8 mouse cellular contexts compared by ENCODE assay signal in the genomic region with DNA sequence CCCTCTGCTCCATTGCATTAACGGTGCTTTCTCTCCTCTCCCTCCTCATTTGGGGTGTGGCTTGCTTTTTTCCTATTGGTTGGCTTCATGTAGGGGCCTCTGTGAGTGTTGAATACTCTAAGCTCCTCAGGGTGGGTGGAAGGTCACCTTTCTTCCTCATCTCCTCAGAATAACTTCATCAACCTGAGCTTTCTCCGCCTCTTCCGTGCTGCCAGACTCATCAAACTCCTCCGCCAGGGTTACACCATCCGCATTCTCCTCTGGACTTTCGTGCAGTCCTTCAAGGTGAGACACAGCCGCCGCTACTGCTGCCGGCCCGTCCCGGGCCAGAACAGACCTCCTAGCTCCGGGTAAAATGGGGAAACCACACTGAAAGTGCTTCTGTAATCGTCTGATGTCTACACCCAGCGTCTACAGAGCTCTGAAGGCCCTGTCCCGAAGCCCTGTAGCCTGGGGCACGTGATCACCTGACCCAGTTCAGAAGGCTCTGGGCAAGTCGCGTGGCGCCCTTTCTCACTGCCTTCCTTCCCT.
DNase-seq lines count a peak whose midpoint lies in the region; ATAC-seq lines count a peak whose summit lies in the region.

No protein-coding gene starts in this region.

- H3K4me3 ChIP-seq in kidney, embryonic 16.5 days (ENCODE audit: low read length), result peak overlapping the region; percentile 40
- peak overlapping the region; percentile 57 for H3K4me3 ChIP-seq in embryonic facial prominence, embryonic 10.5 days
- peak overlapping the region; percentile 34 for H3K4me3 ChIP-seq in intestine, embryonic 14.5 days (ENCODE audit: low read depth, low read length)

- H3K27me3 ChIP-seq in kidney, embryonic 16.5 days (ENCODE audit: insufficient read depth, low read length), result peaks cover 10% of the 10 kb centered on the region
- peaks cover 73% of the 10 kb centered on the region for H3K27me3 ChIP-seq in embryonic facial prominence, embryonic 10.5 days (replicated peaks; ENCODE audit: low read depth, poor library complexity, severe bottlenecking)
- 0 out of 2 replicates have a peak, but pooled peaks cover 11% of the 10 kb centered on the region for H3K27me3 ChIP-seq in intestine, embryonic 14.5 days (replicated peaks; ENCODE audit: control insufficient read depth, insufficient read depth, low read length)

- ATAC-seq in kidney, embryonic 16.5 days (ENCODE audit: low FRiP score, low TSS enrichment), result peak; percentile 35; the same call in 1 of the 2 replicates
- 0 out of 2 replicates have a peak, but pooled peaks have one; percentile 7 for ATAC-seq in intestine, embryonic 14.5 days (replicated peaks; ENCODE audit: low FRiP score, low TSS enrichment, low read depth)

- H3K9ac ChIP-seq in kidney, embryonic 16.5 days (replicated peaks; ENCODE audit: low read length), result peak overlapping the region; percentile 48
- peak overlapping the region; percentile 42 for H3K9ac ChIP-seq in intestine, embryonic 14.5 days (ENCODE audit: low read length)

- H3K4me2 ChIP-seq in kidney, embryonic 16.5 days (replicated peaks; ENCODE audit: low read depth, low read length), result peak overlapping the region; percentile 59
- peak overlapping the region; percentile 53 for H3K4me2 ChIP-seq in intestine, embryonic 14.5 days (ENCODE audit: low read length)

- H3K27ac ChIP-seq in kidney, embryonic 16.5 days (ENCODE audit: low read length), result no peak overlapping the region
- peak overlapping the region; percentile 82 for H3K27ac ChIP-seq in embryonic facial prominence, embryonic 10.5 days (replicated peaks)
- no peak overlapping the region for H3K27ac ChIP-seq in intestine, embryonic 14.5 days (ENCODE audit: low read depth)

- peaks cover 17% of the 10 kb centered on the region for H3K4me1 ChIP-seq in kidney, embryonic 16.5 days (ENCODE audit: insufficient read depth, low read length)
- peaks cover 36% of the 10 kb centered on the region for H3K4me1 ChIP-seq in embryonic facial prominence, embryonic 10.5 days
- peaks cover 15% of the 10 kb centered on the region for H3K4me1 ChIP-seq in intestine, embryonic 14.5 days (replicated peaks; ENCODE audit: control insufficient read depth, insufficient read depth, low read length)

- WGBS in kidney, embryonic 16.5 days, result 2% methylated on average over 19 of the region's 19 CpGs
- WGBS in embryonic facial prominence, embryonic 10.5 days, result 2% methylated on average over 19 of the region's 19 CpGs
- WGBS in intestine, embryonic 14.5 days, result 6% methylated on average over 19 of the region's 19 CpGs

- no peak for DNase-seq in kidney, postnatal 14 days
- peak; percentile 41 for DNase-seq in embryonic facial prominence, embryonic 10.5 days (ENCODE audit: low spot score)
- DNase-seq in intestine, embryonic 14.5 days (ENCODE audit: low spot score), result peak; percentile 57
- DNase-seq in neural tube, embryonic 10.5 days (ENCODE audit: extremely low spot score, low spot score), result peak; percentile 48
- DNase-seq in cerebellum, postnatal 25 days, result no peak
- DNase-seq in left cerebral cortex, postnatal 25 days (ENCODE audit: low spot score in 2 of 2), result no peak
- no peak for DNase-seq in frontal cortex, postnatal 10 days (ENCODE audit: low spot score in 2 of 2)

- no peaks in the 10 kb centered on the region for H3K36me3 ChIP-seq in kidney, embryonic 16.5 days (ENCODE audit: insufficient read depth, low read length)
- H3K36me3 ChIP-seq in embryonic facial prominence, embryonic 10.5 days (replicated peaks), result no peaks in the 10 kb centered on the region; the same call in 1 of the 2 replicates
- H3K36me3 ChIP-seq in intestine, embryonic 14.5 days (ENCODE audit: control insufficient read depth, insufficient read depth, low read length), result no peaks in the 10 kb centered on the region

- 0 out of 2 replicates have a peak, but pooled peaks cover 1% of the 10 kb centered on the region for H3K9me3 ChIP-seq in kidney, embryonic 16.5 days (ENCODE audit: low read length)
- H3K9me3 ChIP-seq in embryonic facial prominence, embryonic 10.5 days, result 0 out of 2 replicates have a peak, but pooled peaks cover 3% of the 10 kb centered on the region
- H3K9me3 ChIP-seq in intestine, embryonic 14.5 days (ENCODE audit: control insufficient read depth, low read length), result no peaks in the 10 kb centered on the region

- intact Hi-C loops in left cerebral cortex, postnatal 25 days (cut with DNase I), result no loop called here

Comparison
In these comparisons a context has a peak if more than half of its experiments do, and no peak if none do; other contexts are left out.
1. DNase-seq: peak in embryonic facial prominence, embryonic 10.5 days (single experiment), intestine, embryonic 14.5 days (single experiment) and neural tube, embryonic 10.5 days (single experiment); none in kidney, postnatal 14 days (single experiment), cerebellum, postnatal 25 days (0 of 2), left cerebral cortex, postnatal 25 days (0 of 2) and frontal cortex, postnatal 10 days (0 of 2).
2. Peak in every context shown above with its lines, with median percentiles within 50 percentile points of each other: H3K4me3 ChIP-seq.